Mouse (Mus musculus) gastrocnemius, adult 18-20 months (tissue): ENCODE data around the gene Unc13d. TPM values are rescaled to one million over a fixed set of nuclear protein-coding genes. Genes with fewer than 3 reads are reported as not detected.
A peak's percentile ranks its signal among the peaks of the same experiment; 100 is the strongest.

ENCODE experiments used
- DNase-seq: peaks from one replicate; pipeline ENCODE4 v3.0.0; 2021; ENCODE audit warnings: low spot score
- total RNA-seq, 2 experiments: library from RNA; stranded (reverse); gene quantifications; 2 replicates each; pipeline ENCODE4 v1.2.3; 2021

Unc13d gene
- total RNA-seq, 2 experiments from 2014 or later = 0.23 to 0.88 TPM

GRCm38 (mm10) chr11:116050196-116050595, 27.6 kb downstream of the Unc13d start:
- no peak for DNase-seq

- DNase-seq = no peak
These were observed 28.2 kb downstream of the Unc13d start for GRCm38 (mm10) chr11:116049610-116050009.

- DNase-seq = no peak
These were observed 32.6 kb downstream of the Unc13d start for GRCm38 (mm10) chr11:116045173-116045572.

GRCm38 (mm10) chr11:116043286-116043685, 34.5 kb downstream of the Unc13d start:
- no peak for DNase-seq

GRCm38 (mm10) chr11:116042372-116043138, 35.2 kb downstream of the Unc13d start:
- no peak for DNase-seq

- no peak for DNase-seq
These were observed 35.9 kb downstream of the Unc13d start for GRCm38 (mm10) chr11:116041833-116042232.

- no peak for DNase-seq
These were observed 37.2 kb downstream of the Unc13d start for GRCm38 (mm10) chr11:116040593-116040992.

- DNase-seq = no peak
These were observed 39.9 kb downstream of the Unc13d start for GRCm38 (mm10) chr11:116037826-116038225.

GRCm38 (mm10) chr11:116036671-116037070, 41.1 kb downstream of the Unc13d start:
- DNase-seq = no peak

GRCm38 (mm10) chr11:116034584-116034983, 43.2 kb downstream of the Unc13d start:
- no peak for DNase-seq

GRCm38 (mm10) chr11:116030898-116031845, 46.6 kb downstream of the Unc13d start:
- peak; percentile 36 for DNase-seq

GRCm38 (mm10) chr11:116030088-116030897, 47.5 kb downstream of the Unc13d start, which contains the start of gene Unk:
Gene Unk, plus strand, starts transcription at chr11:116030322.
- DNase-seq = peak; percentile 99

GRCm38 (mm10) chr11:116029086-116029865, 48.5 kb downstream of the Unc13d start:
- DNase-seq = no peak

- no peak for DNase-seq
These were observed 49.4 kb downstream of the Unc13d start for GRCm38 (mm10) chr11:116028177-116028865.

- no peak for DNase-seq
These were observed 50.0 kb downstream of the Unc13d start, which contains the start of gene H3f3b for GRCm38 (mm10) chr11:116027756-116028155. Gene H3f3b, minus strand, starts transcription at chr11:116027962.

GRCm38 (mm10) chr11:116025056-116025845, 52.5 kb downstream of the Unc13d start:
- no peak for DNase-seq

- DNase-seq = peak; percentile 96
These were observed 53.4 kb downstream of the Unc13d start for GRCm38 (mm10) chr11:116024356-116024808.

GRCm38 (mm10) chr11:116023771-116024355, 53.9 kb downstream of the Unc13d start:
- peak; percentile 74 for DNase-seq
